Mouse (Mus musculus): Measurements from ENCODE around the gene Tcf7l2. TPM values are rescaled to one million over a fixed set of nuclear protein-coding genes. Genes with fewer than 3 reads are reported as not detected.

Gene Tcf7l2
- 100 to 1,000 TPM in 1 of 2 experiments, 10 to 100 TPM in 1; 97.1 to 116 TPM for total RNA-seq (2023)

GRCm38 (mm10) chr19:55741439-55741928 is at the start of gene Tcf7l2:
TSS of gene Tcf7l2 (plus strand) at chr19:55741820.

